In the genomic region with DNA sequence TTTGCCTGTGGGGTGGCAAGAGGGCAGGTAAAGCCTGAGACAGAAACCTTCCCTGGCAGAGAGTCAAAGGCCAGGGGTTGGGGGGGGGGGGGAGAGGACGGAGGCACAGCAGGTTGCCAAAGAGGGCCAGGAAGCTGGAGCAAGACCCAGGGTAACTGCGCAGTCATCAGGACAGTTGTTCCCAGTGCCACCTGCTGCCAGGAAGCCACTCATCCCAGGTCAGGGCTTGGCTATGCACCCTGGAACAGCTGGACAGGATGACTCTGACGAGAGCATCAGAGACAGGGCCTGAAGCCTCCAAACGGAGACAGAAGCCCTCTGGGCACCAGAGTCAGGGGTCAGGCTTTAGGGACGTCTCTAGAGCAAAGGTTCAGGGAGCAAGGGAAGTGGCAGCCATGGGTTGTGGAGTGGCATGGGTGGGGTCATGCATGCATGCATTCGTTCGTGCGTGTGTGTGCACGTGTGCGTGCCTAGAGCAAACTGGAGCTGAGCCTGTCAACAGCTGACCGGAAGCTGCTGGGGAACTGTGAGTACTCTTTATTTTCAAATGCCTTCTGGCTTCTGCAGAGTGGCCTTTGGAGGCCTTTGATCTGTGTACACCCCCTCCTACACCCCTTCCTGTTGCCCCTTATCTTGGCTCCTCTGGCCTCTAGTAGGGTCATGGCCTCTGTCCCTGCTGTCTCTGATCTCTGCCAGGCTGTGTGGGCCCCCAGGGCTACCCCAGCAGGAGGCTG, we compare ENCODE assay signal across 13 mouse cellular contexts. TPM values are rescaled to one million over a fixed set of nuclear protein-coding genes. Genes with fewer than 3 reads are reported as not detected.
A peak's percentile ranks its signal among the peaks of the same experiment; 100 is the strongest.
DNase-seq lines count a peak whose midpoint lies in the region; ATAC-seq and TF ChIP-seq lines count a peak whose summit lies in the region.
"Had no signal": no experiment of that assay in that cellular context is flagged by ENCODE, and none has a peak within 500 bp of the region (broad histone marks: within the 10 kb centered on the region; RNA-seq: fewer than 3 reads in every experiment).

No protein-coding gene starts in this region.

- H3K4me3 ChIP-seq in layer of hippocampus, adult 2 months = no peak overlapping the region
- H3K4me3 ChIP-seq in liver, embryonic 11.5 days (ENCODE audit: low read depth, low read length) = no peak overlapping the region
- H3K4me3 ChIP-seq in stomach, embryonic 16.5 days (replicated peaks; ENCODE audit: low read length) = no peak overlapping the region
- H3K4me3 ChIP-seq in midbrain, postnatal 0 days (ENCODE audit: low read depth, low read length) = no peak overlapping the region
- H3K4me3 ChIP-seq: neural tube, embryonic 15.5 days had no signal

- H3K4me2 ChIP-seq in liver, embryonic 11.5 days = no peak overlapping the region
- H3K4me2 ChIP-seq in stomach, embryonic 16.5 days (ENCODE audit: low read depth, low read length) = no peak overlapping the region
- no peak overlapping the region for H3K4me2 ChIP-seq in midbrain, postnatal 0 days (ENCODE audit: low read depth, low read length, poor library complexity, severe bottlenecking)
- H3K4me2 ChIP-seq: neural tube, embryonic 15.5 days had no signal

- H3K4me1 ChIP-seq in liver, embryonic 11.5 days (replicated peaks; ENCODE audit: control insufficient read depth, insufficient read depth, low read length) = peaks cover 14% of the 10 kb centered on the region
- 0 out of 2 replicates have a peak, but pooled peaks cover 5% of the 10 kb centered on the region for H3K4me1 ChIP-seq in stomach, embryonic 16.5 days (ENCODE audit: control insufficient read depth, insufficient read depth, low read length)
- no peaks in the 10 kb centered on the region for H3K4me1 ChIP-seq in midbrain, postnatal 0 days (ENCODE audit: insufficient read depth, low read length)

- TF ChIP-seq CTCF in layer of hippocampus, adult 2 months (conservative IDR thresholded peaks at IDR 0.05) = no peak
- no peak for TF ChIP-seq CTCF in midbrain, postnatal 0 days (IDR thresholded peaks at IDR 0.05)

- 42% methylated on average over 11 of the region's 11 CpGs for WGBS in liver, embryonic 11.5 days
- 41% methylated on average over 11 of the region's 11 CpGs for WGBS in stomach, embryonic 16.5 days
- 65% methylated on average over 10 of the region's 11 CpGs for WGBS in midbrain, postnatal 0 days

- no peaks in the 10 kb centered on the region for H3K36me3 ChIP-seq in liver, embryonic 11.5 days (ENCODE audit: control insufficient read depth, insufficient read depth, low read length)
- H3K36me3 ChIP-seq in stomach, embryonic 16.5 days (ENCODE audit: control insufficient read depth, insufficient read depth, low read length) = no peaks in the 10 kb centered on the region
- no peaks in the 10 kb centered on the region for H3K36me3 ChIP-seq in midbrain, postnatal 0 days (ENCODE audit: insufficient read depth, low read length)
- H3K36me3 ChIP-seq: neural tube, embryonic 15.5 days had no signal

- no peaks in the 10 kb centered on the region for H3K27me3 ChIP-seq in liver, embryonic 11.5 days (replicated peaks; ENCODE audit: control insufficient read depth, insufficient read depth, low read length)
- H3K27me3 ChIP-seq in stomach, embryonic 16.5 days (ENCODE audit: control insufficient read depth, insufficient read depth, low read length) = no peaks in the 10 kb centered on the region
- H3K27me3 ChIP-seq in midbrain, postnatal 0 days (ENCODE audit: insufficient read depth, low read length) = no peaks in the 10 kb centered on the region

- H3K9me3 ChIP-seq in liver, embryonic 11.5 days (ENCODE audit: control insufficient read depth, low read length) = no peaks in the 10 kb centered on the region
- H3K9me3 ChIP-seq in stomach, embryonic 16.5 days (replicated peaks; ENCODE audit: control insufficient read depth, low read length) = no peaks in the 10 kb centered on the region
- no peaks in the 10 kb centered on the region for H3K9me3 ChIP-seq in midbrain, postnatal 0 days (ENCODE audit: low read length)
- H3K9me3 ChIP-seq: neural tube, embryonic 15.5 days had no signal

- DNase-seq in embryo, embryonic 10 days (ENCODE audit: low spot score) = peak; percentile 61
- no peak for DNase-seq in embryo, embryonic 11 days
- DNase-seq in layer of hippocampus, adult 2 months (ENCODE audit: low spot score in 2 of 2) = no peak
- DNase-seq in layer of hippocampus, postnatal 14 days (ENCODE audit: low spot score in 2 of 2) = no peak
- no peak for DNase-seq in liver, embryonic 11.5 days (ENCODE audit: low spot score)
- DNase-seq in retina, embryonic 14.5 days (ENCODE audit: low spot score) = no peak
- DNase-seq in midbrain, postnatal 0 days (ENCODE audit: low spot score) = no peak
- DNase-seq: adrenal gland, postnatal 36 days; cerebellum, adult 9-10 months; thymus, postnatal 25 days had no signal

- H3K9ac ChIP-seq in liver, embryonic 11.5 days (ENCODE audit: low read depth, low read length) = no peak overlapping the region
- H3K9ac ChIP-seq in stomach, embryonic 16.5 days (ENCODE audit: low read length) = no peak overlapping the region; the same call in 1 of the 2 replicates
- H3K9ac ChIP-seq in midbrain, postnatal 0 days (replicated peaks; ENCODE audit: low read length, poor library complexity, severe bottlenecking) = no peak overlapping the region
- H3K9ac ChIP-seq: neural tube, embryonic 15.5 days had no signal

- ATAC-seq in liver, embryonic 11.5 days (replicated peaks; ENCODE audit: low FRiP score) = peak; percentile 58
- peak; percentile 18; the same call in 1 of the 2 replicates for ATAC-seq in stomach, embryonic 16.5 days (ENCODE audit: insufficient read depth, low FRiP score)
- no peak for ATAC-seq in midbrain, postnatal 0 days (ENCODE audit: low FRiP score)

- H3K27ac ChIP-seq in layer of hippocampus, adult 2 months = 0 out of 2 replicates have a peak overlapping the region, but pooled peaks have one; percentile 48
- H3K27ac ChIP-seq in liver, embryonic 11.5 days (ENCODE audit: low read depth, low read length) = peak overlapping the region; percentile 27; the same call in 1 of the 2 replicates
- H3K27ac ChIP-seq in stomach, embryonic 16.5 days (ENCODE audit: low read length) = no peak overlapping the region
- no peak overlapping the region for H3K27ac ChIP-seq in midbrain, postnatal 0 days (ENCODE audit: low read depth, low read length)
- H3K27ac ChIP-seq: neural tube, embryonic 15.5 days had no signal

RNA-seq across cellular contexts. Expression of a gene that starts 23.0 kb away (rescaled TPM):
- 10 to 100 TPM; 33.9 to 34.0 TPM for total RNA-seq in layer of hippocampus, adult 2 months (2021)
- 10 to 100 TPM; 33.2 to 37.8 TPM for total RNA-seq in layer of hippocampus, postnatal 14 days (2021)
- polyA plus RNA-seq in liver, embryonic 11.5 days (2014; fragmentation: Nextera tagmentation; extraction: Ambion mirVana) = 87.2 and 93.3 TPM in 2 replicates
- polyA plus RNA-seq in stomach, embryonic 16.5 days (2015; fragmentation: Nextera tagmentation; extraction: Ambion mirVana) = 47.9 and 50.5 TPM in 2 replicates
- total RNA-seq in midbrain, postnatal 0 days (2014; rRNA removed) = 28.2 and 34.5 TPM in 2 replicates
- 32.8 and 36.2 TPM in 2 replicates for polyA plus RNA-seq in midbrain, postnatal 0 days (2015; fragmentation: Nextera tagmentation; extraction: Ambion mirVana)

RNA-seq across cellular contexts. Expression of a gene that starts 54.2 kb away (rescaled TPM):
- total RNA-seq in layer of hippocampus, adult 2 months (2021) = under 1 TPM; 0.41 to 0.64 TPM
- total RNA-seq in layer of hippocampus, postnatal 14 days (2021) = 1 to 10 TPM; 2.3 TPM
- polyA plus RNA-seq in liver, embryonic 11.5 days (2014; fragmentation: Nextera tagmentation; extraction: Ambion mirVana) = 0.29 and 0.32 TPM in 2 replicates
- polyA plus RNA-seq in stomach, embryonic 16.5 days (2015; fragmentation: Nextera tagmentation; extraction: Ambion mirVana) = 0.06 TPM in 1 of 2 replicates, not detected in the other
- total RNA-seq in midbrain, postnatal 0 days (2014; rRNA removed) = 0.38 TPM in 1 of 2 replicates, not detected in the other
- 0.20 and 0.27 TPM in 2 replicates for polyA plus RNA-seq in midbrain, postnatal 0 days (2015; fragmentation: Nextera tagmentation; extraction: Ambion mirVana)
- total RNA-seq: adrenal gland, postnatal 36 days; gastrocnemius, adult 8-10 months had no signal

Comparison
In these comparisons a context has a peak if more than half of its experiments do, and no peak if none do; other contexts are left out.
1. H3K27ac ChIP-seq: peak in layer of hippocampus, adult 2 months (single experiment) and liver, embryonic 11.5 days (single experiment); none in stomach, embryonic 16.5 days (single experiment) and midbrain, postnatal 0 days (single experiment).